Mouse (Mus musculus): Measurements from ENCODE around the gene Prdm11. TPM values are rescaled to one million over a fixed set of nuclear protein-coding genes. Genes with fewer than 3 reads are reported as not detected.

Prdm11 gene
- polyA plus RNA-seq (2012; rRNA removed): 6.4 and 10.4 TPM in 2 replicates

GRCm38 (mm10) chr2:93045818-93046508 lies at the start of gene Prdm11:
Gene Prdm11, minus strand, starts transcription at chr2:93046167.

Other genes with a start within 250 kb of the Prdm11 start
- 39.4 and 44.9 TPM in 2 replicates for gene Syt13, start 131.1 kb downstream of the Prdm11 start, polyA plus RNA-seq (2012; rRNA removed)
- 127 and 131 TPM in 2 replicates for gene Trp53i11, start 141.4 kb upstream of the Prdm11 start, polyA plus RNA-seq (2012; rRNA removed)

Data from central nervous system, embryonic 14 days (tissue).